Mouse (Mus musculus) intestine, postnatal 0 days (tissue): Measurements from ENCODE around the gene Gm3952. TPM values are rescaled to one million over a fixed set of nuclear protein-coding genes. Genes with fewer than 3 reads are reported as not detected.

Experiments
- ATAC-seq: fragments of 200-750 bp; cut with Nextera tagmentation; 2 replicates; pipeline ENCODE4 v1.8.0; 2017; ENCODE audit warnings: mild to moderate bottlenecking, moderate TSS enrichment, moderate library complexity
- H3K27ac ChIP-seq: fragments of 300-500 bp; sonication (generic); 2 replicates; pipeline ENCODE4 v1.5.1; 2014; ENCODE audit warnings: mild to moderate bottlenecking, low read depth, low read length, moderate library complexity
- H3K27me3 ChIP-seq: fragments of 300-500 bp; sonication (generic); replicated peaks from 2 replicates; pipeline ENCODE4 v1.6.1; 2014; ENCODE audit warnings: low read length, mixed read lengths; ENCODE audit not compliant: control insufficient read depth, insufficient read depth
- H3K36me3 ChIP-seq: fragments of 300-500 bp; sonication (generic); 2 replicates; pipeline ENCODE4 v1.6.1; 2014; ENCODE audit warnings: mild to moderate bottlenecking, moderate library complexity; ENCODE audit not compliant: control insufficient read depth, insufficient read depth
- H3K4me1 ChIP-seq: fragments of 300-500 bp; sonication (generic); replicated peaks from 2 replicates; pipeline ENCODE4 v1.6.1; 2014; ENCODE audit warnings: antibody characterized with exemption, low read length, mixed read lengths; ENCODE audit not compliant: control insufficient read depth, insufficient read depth
- H3K4me2 ChIP-seq: fragments of 300-500 bp; sonication (generic); replicated peaks from 2 replicates; pipeline ENCODE4 v1.6.1; 2014; ENCODE audit warnings: low read depth, mild to moderate bottlenecking, moderate library complexity
- H3K4me3 ChIP-seq: fragments of 300-500 bp; sonication (generic); 2 replicates; pipeline ENCODE4 v1.5.1; 2014; ENCODE audit warnings: low read depth, low read length
- H3K9ac ChIP-seq: fragments of 300-500 bp; sonication (generic); 2 replicates; pipeline ENCODE4 v1.6.1; 2014; ENCODE audit warnings: mild to moderate bottlenecking, low read depth, low read length
- H3K9me3 ChIP-seq: fragments of 300-500 bp; sonication (generic); 2 replicates; pipeline ENCODE4 v1.6.1; 2016; ENCODE audit warnings: mixed run types; ENCODE audit not compliant: control insufficient read depth
- CTCF ChIP-seq: sonication (generic); IDR thresholded peaks from 2 replicates; pipeline ENCODE4 v1.5.1; 2016; ENCODE audit warnings: low read depth, mild to moderate bottlenecking, control low read depth, antibody characterized with exemption, moderate library complexity
- WGBS: fragments of 180-500 bp; shearing (Covaris S2); extraction: QIAGEN DNeasy Blood & Tissue Kit; methylation state at CpG from one replicate; pipeline ENCODE4 v1.1.7; 2014; 5-methylcytosine and 5-hydroxymethylcytosine counted together
- polyA plus RNA-seq: library from polyadenylated mRNA; unstranded; fragments of >200 nt; fragmentation: Nextera tagmentation; extraction: Ambion mirVana; gene quantifications from 2 replicates; pipeline ENCODE4 v1.2.1, GENCODE M21; 2015

The Gm3952 gene
- polyA plus RNA-seq, 1 experiment from 2014 or later: not detected

- Histone ChIP-seq H3K4me2 (no peak overlapping the region), H3K27ac (no peak overlapping the region), H3K27me3 (no peaks in the 10 kb centered on the region), H3K4me1 (0 out of 2 replicates have a peak, but pooled peaks cover 9% of the 10 kb centered on the region), H3K9me3 (no peaks in the 10 kb centered on the region), H3K36me3 (no peaks in the 10 kb centered on the region), H3K9ac (no peak overlapping the region), H3K4me3 (no peak overlapping the region)
- no peak for ATAC-seq
- WGBS: 94% methylated on average over 1 of the region's 1 CpGs
- no peak for TF ChIP-seq CTCF
Measured at GRCm38 (mm10) chr8:128696701-128697397, 101.6 kb downstream of the Gm3952 start.

Other genes starting within 250 kb of the Gm3952 start
- gene Itgb1, start 113.0 kb downstream of the Gm3952 start, polyA plus RNA-seq: 185 and 188 TPM in 2 replicates